Mouse (Mus musculus): ENCODE measurements at regions not wholly inside any gene's neighbourhood (a gene's known extent, or its start where the extent isn't known, plus 50 kb on each side); places are given as distances from the start of the nearest gene placed in this dataset.

DNA sequence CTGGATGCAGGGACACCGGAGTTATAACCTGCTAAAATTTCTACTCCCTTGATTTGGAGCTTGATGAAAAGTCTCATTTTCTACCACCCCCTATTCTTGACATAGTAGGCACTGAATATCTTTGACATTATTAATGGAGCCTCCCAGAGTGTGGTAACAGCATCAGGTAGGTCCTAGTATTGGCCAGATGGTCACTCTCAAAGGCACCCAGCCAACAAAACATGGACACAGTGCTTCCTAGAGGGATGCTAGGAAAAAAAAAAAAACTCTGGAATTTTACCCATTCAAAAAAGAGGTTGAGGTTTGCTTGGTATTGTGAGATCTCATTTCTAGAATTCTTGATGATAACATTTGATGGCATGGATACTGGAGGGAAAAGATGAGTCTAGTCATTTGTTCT lies 740.8 kb downstream of the Epm2a start:
- DNase-seq = peak; percentile 70 to 75

DNA sequence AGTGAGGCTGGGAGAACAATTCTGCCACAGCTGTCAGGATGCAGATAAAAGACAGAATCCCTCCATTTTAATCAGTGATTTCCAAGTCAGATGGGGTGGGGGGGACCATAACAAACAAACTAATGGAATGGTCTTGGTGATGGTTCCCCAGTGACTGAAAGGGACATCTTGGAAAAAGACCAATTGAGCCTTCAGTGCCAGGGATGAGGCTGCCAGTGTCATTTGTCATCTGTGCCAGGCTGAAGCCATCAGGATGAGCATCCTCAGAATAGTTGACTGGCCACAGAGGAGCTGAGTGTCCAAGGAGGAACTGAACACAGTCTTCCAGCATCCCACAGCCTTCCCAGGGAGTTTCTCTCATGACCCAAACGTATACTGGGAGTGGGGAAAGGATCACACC lies 749.3 kb downstream of the Epm2a start:
- peak; percentile 12 to 17 for DNase-seq

DNA sequence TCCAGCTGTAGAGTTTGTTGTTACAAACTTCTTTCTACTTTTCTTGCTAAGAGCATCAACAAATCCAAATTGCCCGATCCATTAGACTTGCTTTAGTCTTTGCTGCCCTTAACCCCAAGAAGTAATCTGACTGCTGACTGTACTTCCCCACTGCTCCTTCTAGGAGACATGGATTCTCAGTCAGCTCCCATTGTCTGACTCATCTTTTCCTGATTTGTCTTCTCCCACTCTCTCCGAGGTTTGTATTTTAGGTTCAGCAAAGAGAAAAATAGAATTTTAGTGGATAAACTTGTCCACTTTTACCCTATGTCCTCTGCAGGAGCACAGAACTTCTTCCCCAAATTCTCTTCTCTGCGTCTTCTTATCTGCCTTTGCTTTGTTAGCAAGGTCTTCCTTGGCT lies 753.5 kb downstream of the Epm2a start:
- DNase-seq = no peak

DNA sequence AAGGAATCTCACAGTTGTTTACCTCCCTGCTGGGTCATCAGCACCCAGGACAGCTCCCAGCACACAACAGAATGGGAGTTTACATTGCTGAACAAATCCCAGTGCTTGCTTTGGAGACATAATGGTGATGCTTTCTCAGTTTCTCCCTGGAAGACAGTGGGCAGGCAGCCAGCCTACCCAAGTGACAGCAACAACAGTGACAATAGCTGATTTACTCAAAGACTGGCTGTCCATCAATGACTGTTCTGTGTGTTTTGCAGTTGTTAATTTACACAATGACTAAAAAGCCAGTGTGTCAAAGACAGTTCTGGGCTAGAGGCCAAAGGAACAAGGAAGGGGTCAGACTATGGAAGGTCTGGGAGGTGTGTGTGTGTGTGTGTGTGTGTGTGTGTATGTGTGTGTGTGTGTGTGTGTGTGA lies 762.2 kb downstream of the Utrn start:
- no peak for DNase-seq

DNA sequence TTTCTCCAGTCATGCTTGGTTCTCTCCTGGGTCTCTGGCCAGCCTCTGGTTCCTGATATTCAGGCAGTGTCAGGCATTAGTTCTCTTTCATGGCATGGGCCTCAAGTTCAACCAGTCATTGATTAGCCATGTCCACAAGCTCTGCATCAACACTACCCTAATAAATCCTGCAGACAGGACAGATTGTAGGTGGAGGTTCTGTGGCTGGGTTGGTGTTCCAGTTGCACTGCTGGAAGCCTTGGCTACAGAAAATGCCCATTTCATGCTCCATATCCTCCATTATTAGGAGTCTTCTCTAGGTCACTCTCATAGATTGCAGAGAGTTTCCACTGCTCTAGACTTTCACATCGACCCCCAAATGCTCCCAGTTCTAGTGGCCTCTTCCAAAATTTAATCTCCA lies 757.4 kb downstream of the Utrn start:
- DNase-seq = peak; percentile 41 to 55

DNA sequence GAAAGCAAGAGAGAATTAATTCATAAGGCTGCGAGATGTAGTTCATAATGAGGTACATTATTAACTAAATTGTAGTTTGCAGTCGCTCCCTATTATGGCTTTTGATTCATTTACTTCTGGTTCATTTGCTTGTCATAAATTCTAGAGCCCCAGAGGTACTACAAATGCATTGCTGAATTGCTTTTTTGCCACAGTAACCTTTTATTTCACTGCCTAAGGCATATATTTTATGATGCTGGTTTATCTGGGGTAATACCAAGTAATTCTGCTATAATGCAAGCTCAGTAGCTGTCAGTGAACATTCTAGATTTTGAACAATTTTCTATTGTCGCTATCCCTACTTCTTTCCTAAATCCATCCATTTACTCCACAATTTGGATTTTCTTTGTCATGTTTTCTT lies 753.4 kb downstream of the Utrn start:
- no peak for DNase-seq

DNA sequence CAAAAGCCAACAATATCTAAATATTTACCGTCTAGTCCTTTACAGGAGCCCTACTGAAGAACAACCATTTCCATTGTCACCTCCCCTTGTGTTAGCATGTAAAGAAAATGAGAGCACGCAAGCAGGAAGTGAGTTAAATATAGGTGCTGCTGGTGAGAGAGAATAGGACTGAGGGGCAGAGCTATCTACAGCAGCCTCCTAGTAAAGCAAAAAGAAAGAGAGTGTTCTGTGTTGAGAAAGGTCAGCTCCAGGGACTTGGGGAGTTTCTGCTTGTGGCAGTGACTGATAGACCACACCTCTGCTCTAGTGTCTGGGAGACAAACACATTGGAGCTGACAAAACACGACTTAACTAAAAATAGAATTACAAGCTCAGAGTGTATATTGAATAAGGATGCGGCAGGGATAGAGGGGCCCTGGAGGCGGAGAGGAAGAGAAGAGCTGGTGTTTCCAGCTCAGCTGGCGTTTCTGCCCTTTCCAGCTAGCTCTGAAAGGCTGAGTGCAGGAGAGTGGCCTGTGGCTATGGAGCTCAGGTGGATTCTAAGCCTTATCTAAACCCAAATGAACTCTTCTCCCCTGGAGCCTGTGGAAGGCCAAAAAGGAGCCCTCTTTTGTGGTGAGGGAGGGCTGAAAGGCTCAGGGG lies 752.4 kb downstream of the Utrn start:
- DNase-seq = no peak

DNA sequence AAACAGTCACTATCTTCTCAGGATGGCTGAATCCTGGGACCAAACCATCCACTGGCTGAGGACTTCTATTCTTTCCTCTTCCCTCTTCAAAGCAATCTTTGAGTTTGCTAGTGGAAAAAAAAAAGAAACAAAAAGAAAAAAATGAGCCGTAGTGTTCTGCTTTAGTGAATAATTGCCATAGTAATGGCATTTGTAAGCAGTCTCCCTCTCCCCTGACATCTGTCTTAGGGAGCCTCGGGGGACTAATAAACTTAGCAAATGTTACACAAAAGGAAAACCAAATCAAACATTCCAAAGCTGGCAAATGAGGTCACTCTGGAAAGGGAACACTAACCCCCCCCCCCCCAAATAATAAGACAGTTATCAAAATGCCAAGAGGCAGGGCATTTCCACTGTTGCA lies 744.9 kb downstream of the Utrn start:
- no peak for DNase-seq

DNA sequence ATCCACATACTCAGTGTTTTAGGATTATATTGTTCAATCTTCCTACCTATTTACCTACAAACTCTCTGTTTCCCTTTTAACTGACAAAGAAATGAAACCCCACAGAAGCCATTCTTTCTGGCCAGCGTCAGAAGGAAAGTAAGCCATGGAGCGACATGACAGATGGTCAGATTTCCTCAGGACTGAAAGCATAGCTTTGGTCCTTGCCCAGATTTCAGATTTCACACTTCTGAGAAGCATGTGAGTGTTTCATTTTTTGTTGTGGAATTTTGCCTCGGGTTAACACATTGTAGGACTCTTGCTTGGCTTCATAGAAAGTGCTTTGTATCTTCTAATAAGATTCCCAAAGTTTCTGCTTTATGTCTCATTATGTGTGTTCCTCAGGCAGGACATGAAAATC lies 739.7 kb downstream of the Utrn start:
- DNase-seq = peak; percentile 14 to 51

DNA sequence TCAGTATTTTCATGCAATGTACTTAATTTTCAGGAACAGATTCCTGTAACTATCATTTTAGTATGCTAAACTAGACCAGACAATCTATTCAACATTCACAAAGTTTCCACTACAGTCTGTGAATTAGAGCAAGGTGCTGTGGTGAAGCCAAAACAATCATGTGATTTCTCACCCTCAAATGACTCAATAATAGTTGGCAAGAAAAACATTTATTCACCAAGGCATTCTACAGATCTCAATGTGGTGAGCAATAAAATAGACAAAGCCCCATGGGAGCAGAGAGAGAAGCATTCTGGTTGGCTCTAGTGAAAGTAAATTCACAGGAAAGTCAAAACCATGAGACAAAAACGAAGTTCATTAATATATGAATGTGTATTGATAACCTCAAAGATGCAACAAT lies 724.5 kb downstream of the Utrn start:
- no peak for DNase-seq

DNA sequence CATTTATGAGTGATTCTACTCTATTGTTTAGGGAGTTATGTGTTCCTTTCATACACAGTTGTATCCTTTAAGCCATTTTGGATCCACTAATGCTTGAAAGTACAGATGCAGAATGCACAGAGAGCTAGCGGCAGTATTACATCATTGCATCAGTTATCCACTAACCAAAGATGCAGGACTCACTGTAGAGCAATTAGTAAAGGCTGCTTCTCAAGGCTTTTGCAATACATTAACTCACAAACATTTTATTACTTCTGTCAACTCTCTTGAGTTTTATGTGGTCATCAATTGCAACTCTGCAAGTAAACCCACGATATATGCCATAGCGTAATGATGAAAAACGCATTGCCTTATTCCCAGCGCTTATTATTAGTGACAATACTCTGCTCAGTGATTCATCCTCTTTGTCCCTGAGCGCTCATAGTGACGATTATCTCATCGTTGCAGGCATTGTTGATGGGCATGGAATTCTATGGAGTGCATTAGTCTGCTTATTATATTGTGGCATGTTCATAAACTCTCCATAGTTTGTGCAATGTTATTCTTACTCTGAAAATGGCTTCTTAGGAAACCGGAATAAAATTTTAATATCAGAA lies 722.1 kb downstream of the Utrn start:
- no peak for DNase-seq

DNA sequence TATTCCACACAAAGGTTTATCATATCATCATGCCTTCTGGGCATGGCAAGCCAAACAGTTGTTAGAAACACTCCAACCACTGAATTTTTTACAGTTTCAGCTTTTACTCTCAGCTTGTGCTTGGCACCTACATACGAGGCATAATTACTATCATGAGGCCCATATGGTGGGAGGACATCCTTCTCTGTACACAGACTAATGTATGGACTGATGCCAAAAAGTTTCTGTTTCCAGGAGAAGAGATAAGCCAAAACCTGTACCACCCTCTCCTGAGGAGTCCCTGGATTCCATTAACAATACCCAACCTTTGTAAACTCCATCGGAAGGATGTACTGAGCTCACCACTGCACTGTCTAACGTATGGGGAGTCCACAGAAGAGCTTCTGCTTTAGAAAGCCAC lies 698.9 kb downstream of the Utrn start:
- DNase-seq = no peak

DNA sequence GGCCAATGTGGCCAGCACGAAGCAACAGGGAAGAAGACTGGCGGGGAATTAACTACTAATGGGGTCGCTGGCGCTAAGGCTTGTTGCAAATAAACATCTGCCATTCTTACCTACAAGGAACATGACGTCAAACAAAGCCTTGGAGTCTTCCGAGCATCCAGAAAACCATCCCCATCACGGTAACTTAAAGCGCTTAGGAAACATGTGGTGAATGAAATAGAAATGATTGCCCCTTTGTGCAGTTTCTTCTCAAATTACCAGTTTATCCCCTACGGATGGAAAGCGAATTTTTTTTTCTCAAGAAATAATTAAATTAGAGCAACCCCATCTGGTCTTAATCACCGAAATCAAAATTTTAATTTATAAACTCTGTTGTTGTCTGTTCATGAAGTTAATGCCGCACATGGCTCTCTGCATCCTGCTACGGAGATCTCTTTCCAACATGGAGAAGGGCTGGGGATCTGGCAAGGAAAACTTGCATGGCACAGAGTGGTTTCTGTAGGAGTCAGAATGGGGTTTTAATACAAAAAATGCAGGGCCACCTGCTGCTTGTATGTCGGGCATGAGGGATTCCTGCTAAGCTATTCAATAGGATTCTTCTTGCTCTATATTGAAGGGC lies 694.9 kb downstream of the Utrn start:
- DNase-seq = no peak

DNA sequence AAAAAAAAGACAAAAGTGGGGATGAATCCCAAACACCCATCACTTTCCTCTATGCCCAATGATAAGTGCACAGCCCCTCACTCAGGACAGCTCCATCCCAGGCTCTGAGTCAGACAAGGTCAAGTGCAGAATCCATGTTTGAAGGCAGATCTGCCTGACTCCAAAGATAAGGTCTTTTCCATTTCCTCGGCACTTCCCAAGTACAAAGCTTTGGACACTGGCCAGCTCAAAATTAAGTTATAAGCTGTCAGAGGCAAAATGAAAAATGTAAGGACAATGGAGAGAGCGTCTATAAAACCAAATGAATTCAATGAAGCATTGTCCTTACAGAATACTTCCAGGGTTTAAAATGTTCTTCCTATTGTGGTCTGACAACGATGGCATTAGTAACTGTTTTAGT lies 694.0 kb downstream of the Utrn start:
- no peak for DNase-seq

DNA sequence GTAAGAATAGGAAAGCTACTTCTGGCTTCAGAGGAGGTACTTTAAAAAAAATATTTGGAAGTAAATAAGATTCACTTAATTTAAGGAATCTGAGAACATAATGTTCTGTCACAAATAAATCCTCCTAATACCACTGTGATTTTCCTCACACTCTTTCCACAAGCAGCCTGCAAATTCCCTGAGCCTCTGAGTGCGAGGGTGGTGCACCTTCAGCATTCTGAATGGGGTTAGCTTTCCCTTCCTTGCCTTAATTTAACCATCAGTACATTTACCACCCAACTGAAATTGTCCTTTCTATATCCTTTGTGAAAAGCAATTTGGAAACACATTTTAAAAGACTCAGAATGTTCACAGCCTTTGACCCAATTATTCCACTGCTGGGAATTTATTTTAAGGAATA lies 691.7 kb downstream of the Utrn start:
- DNase-seq = no peak

DNA sequence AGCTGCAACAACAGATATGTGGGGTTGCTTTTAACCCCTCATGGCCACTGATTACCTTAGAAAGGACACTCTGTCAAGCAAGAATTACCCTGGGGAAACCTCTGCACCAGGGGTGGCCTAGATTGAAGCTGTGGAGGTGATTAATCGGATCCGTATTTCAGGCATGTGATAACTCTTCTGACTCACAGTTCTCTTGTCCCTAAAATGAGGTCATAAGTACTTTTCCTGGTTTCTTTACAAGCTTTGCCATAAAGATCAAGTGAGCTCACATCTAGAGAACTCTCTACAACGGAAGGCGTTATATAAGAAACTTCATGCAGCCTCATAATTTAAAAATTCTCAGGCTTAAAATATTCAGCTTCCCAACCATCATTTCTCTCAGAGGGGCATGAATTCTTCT lies 688.2 kb downstream of the Utrn start:
- no peak for DNase-seq

DNA sequence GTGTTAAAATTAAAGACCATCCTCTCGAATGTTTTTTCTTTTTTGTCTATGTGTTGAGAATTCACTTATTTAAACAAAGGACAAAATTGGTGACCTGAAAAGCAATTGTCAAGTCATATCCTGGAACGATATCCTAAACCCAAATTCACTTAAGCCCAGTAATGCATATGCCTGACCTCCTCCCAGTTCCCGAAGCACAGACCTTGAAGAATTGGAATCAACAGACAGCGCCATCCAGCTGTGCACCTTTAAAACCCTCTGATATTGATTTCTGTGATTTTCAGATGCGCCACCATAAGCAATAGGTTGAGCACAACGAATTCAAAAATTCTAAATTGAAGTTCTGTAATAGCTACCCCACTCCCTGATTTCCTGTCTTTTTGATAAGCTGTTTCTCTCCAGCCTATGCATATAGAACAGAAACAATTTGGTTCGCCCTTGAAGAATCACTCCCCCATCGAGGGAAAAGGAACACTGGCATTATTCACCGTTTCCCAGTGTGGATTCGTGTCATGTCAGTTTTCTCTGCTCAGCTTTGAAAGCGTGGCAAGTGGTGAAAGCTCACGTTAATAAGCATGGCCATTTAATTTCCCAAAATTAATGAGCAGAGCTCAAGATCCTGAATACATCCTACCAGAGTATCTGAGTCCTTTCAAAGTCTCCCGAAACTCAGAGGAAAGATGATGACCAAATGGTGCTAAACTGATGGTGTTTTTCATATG lies 682.1 kb downstream of the Utrn start:
- DNase-seq = no peak

DNA sequence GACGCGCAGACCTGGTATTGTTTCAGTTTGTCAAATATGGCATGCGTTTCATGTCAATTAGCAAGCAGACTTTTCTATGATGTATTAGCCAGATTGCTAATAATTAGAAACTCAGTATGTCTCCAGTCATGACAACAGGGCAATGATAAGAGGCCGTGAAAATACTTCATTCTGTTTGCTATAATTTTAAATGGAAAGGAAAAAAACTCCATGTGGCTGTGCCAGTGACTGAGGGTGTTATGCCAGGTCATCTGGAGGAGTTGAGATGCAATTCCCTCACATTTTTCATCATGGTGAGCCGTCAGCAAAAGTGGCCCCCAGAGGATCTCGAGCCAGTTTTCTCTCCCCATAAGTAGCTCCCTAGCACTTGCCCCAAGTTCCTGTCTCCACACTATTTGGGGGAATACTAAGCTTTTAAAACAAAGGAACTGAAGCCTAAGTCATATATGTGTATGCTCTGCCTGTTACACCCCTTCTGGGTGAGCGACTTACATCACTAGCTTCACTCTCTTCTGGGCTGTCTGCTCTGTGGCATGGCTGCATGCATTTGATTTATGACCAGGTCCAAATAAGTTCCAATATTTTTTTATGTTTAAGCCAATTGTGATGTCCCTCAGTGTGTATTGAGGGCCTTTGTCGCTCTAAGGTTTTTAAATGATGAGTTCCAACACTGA lies 681.4 kb downstream of the Utrn start:
- DNase-seq = no peak

DNA sequence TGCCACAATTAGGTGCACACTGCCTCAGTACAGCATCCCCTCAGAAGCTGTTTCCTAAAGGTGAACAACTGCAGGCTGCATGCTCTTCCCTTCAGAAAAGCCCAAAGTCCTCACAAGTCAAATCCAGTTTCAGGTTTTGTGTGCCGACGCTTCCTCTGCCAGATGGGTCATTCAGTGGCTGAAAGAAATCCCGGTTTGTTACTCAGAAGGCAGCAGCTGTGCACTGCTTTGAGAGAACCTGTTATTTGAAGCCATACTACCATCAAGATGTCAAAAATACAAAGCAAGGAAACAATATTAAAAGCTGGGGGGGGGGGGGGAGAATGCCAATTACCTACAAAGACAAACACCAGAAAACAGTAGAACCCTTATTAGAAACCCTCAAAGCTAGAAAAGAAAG lies 678.7 kb downstream of the Utrn start:
- no peak for DNase-seq

DNA sequence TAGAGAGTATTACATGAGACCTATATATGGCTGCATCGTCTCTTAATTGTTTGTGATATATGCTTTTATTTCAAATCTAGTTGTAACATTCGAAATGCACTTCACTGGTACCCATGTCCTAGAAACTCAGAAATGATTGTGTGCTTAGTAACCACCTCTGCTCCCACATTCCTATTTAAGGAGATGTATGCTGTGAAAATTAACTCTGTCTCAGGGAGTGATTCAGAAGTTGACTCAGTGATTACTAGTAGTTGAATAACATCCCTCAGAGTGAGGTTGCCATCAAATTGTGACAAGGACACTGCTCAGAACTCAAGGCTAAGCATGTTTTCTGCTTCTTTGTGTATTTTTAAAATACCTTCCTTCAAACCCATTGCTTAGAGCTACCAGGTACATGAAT lies 661.9 kb downstream of the Utrn start:
- DNase-seq = no peak

DNA sequence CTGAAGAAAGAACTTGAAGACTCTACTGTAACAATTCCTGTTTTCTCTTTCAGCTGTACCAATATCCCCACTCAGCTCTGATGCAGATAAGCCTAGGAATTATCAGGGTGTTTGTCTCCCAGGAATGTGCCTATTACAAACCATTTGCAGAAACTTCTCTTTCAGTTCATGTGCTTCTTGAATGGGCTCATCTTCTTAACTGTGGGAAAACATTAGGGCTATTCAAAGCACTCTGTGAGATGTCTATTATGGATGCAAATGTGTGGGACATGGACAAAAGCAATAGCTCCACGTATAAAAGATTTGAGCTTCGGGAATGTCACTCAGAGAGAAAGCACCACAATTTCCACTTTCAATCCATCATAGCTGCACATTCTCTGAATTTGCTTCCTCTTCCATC lies 659.0 kb downstream of the Utrn start:
- no peak for DNase-seq

DNA sequence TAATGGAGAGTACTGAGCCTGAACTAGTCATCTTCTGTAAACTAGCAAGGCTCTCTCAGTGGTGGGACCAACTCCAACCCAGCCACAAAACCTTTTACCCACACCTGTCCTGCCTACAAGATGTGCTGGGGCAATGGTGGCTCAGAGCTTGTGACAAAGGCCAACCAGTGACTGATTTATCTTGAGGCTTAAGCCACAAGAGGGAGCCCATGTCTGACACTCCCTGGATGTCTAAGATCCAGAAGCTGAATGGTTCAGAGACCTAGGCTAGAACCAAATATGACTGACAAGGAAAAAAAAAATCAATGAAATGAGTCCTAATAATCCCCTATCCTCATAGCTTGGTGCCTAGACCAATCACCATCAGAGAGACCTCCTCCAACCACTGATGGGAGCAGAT lies 650.3 kb downstream of the Utrn start:
- no peak for DNase-seq

DNA sequence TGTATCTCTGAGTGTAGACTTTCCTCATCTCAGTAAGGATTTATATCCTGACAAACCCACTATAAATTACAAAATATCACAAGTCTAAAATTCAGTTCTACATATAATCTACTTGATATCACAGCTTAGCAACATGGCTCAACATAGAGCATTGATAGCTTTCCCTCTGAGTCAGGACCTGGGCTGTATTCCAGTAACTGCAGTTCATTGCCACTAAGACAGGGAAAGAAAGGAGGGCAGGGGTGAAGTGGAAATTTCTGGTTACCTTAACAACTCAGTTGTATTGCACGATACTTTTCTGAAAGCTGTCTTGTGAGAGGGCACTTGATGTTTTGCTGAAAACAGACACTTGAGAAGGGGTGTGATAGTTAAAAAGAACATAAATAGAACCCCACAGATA lies 635.0 kb downstream of the Utrn start:
- no peak for DNase-seq

DNA sequence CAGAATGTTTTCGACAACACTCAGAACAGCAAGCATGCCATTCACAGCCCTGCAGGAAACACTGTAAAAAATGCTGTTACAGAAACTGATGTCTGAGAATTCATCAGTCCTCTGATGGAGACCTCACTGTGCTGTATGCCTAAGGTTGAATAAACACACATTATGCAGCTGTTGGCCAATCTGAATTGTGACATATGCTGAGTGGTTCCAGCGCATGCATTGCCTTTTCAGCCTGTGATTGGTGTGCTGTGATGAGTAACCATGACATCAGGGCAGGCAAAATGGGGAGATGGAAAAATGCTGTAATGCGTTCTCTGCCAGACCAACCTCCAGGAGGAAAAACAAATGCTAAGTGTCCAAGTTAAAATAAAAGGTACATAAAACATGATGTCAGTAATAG lies 620.3 kb downstream of the Utrn start:
- no peak for DNase-seq

Data from cerebellum, postnatal 36 days (tissue).